Mouse (Mus musculus) heart, postnatal 0 days (tissue): ENCODE measurements around the gene Ccdc88b. TPM values are rescaled to one million over a fixed set of nuclear protein-coding genes. Genes with fewer than 3 reads are reported as not detected.

Experiments
- ATAC-seq: fragments of 200-750 bp; cut with Nextera tagmentation; 2 replicates; pipeline ENCODE4 v1.8.0; 2017; ENCODE audit warnings: low read depth, moderate number of reproducible peaks, moderate library complexity; ENCODE audit not compliant: insufficient read depth
- DNase-seq: peaks from one replicate; pipeline ENCODE4 v3.0.0-alpha.2; 2016; ENCODE audit warnings: low spot score
- H3K27ac ChIP-seq: fragments of 300-500 bp; sonication (generic); 2 replicates; pipeline ENCODE4 v1.5.1; 2014; ENCODE audit warnings: low read depth, mild to moderate bottlenecking
- H3K27me3 ChIP-seq: fragments of 300-500 bp; sonication (generic); 2 replicates; pipeline ENCODE4 v1.6.1; 2014; ENCODE audit warnings: low read length, mixed read lengths; ENCODE audit not compliant: control insufficient read depth, insufficient read depth
- H3K36me3 ChIP-seq: fragments of 300-500 bp; sonication (generic); replicated peaks from 2 replicates; pipeline ENCODE4 v1.6.1; 2014; ENCODE audit warnings: low read length, mixed read lengths; ENCODE audit not compliant: control insufficient read depth, insufficient read depth
- H3K4me1 ChIP-seq: fragments of 300-500 bp; sonication (generic); 2 replicates; pipeline ENCODE4 v1.6.1; 2014; ENCODE audit warnings: antibody characterized with exemption; ENCODE audit not compliant: control insufficient read depth, insufficient read depth
- H3K4me2 ChIP-seq: fragments of 300-500 bp; sonication (generic); 2 replicates; pipeline ENCODE4 v1.6.1; 2014; ENCODE audit warnings: low read depth, mild to moderate bottlenecking, low read length, moderate library complexity
- H3K4me3 ChIP-seq: fragments of 300-500 bp; sonication (generic); 2 replicates; pipeline ENCODE4 v1.5.1; 2014; ENCODE audit warnings: low read depth, low read length
- H3K9ac ChIP-seq: fragments of 300-500 bp; sonication (generic); replicated peaks from 2 replicates; pipeline ENCODE4 v1.6.1; 2014; ENCODE audit warnings: low read depth, low read length, mixed read lengths
- H3K9me3 ChIP-seq: fragments of 300-500 bp; sonication (generic); replicated peaks from 2 replicates; pipeline ENCODE4 v1.6.1; 2016; ENCODE audit warnings: low read length; ENCODE audit not compliant: control insufficient read depth
- CTCF ChIP-seq: IDR thresholded peaks from 2 replicates; pipeline ENCODE4 v1.5.1; 2016; ENCODE audit warnings: antibody characterized with exemption, control low read depth, low read depth
- EP300 ChIP-seq: IDR thresholded peaks from 2 replicates; pipeline ENCODE4 v1.6.1; 2016; ENCODE audit warnings: antibody characterized with exemption, low read depth
- WGBS: fragments of 180-500 bp; shearing (Covaris S2); extraction: QIAGEN DNeasy Blood & Tissue Kit; methylation state at CpG from one replicate; pipeline ENCODE4 v1.1.7; 2014; 5-methylcytosine and 5-hydroxymethylcytosine counted together
- polyA plus RNA-seq: library from polyadenylated mRNA; unstranded; fragments of >200 nt; fragmentation: Nextera tagmentation; extraction: Ambion mirVana; gene quantifications from 2 replicates; pipeline ENCODE4 v1.2.1, GENCODE M21; 2015
- total RNA-seq: library from RNA; depleted of rRNA; stranded (reverse); fragments of >200 nt; gene quantifications from 2 replicates; pipeline ENCODE4 v1.2.3, GENCODE M21; 2014; ENCODE audit warnings: low replicate concordance

The Ccdc88b gene
- total and polyA plus RNA-seq, 2 experiments from 2014 or later = 0.11 to 0.36 TPM

- H3K36me3 ChIP-seq = no peaks in the 10 kb centered on the region
- ATAC-seq (no peak), DNase-seq (no peak)
- no peak for TF ChIP-seq EP300
- no peak for TF ChIP-seq CTCF
- no peak overlapping the region for H3K27ac ChIP-seq
- H3K4me3 ChIP-seq = no peak overlapping the region
- H3K4me2 ChIP-seq = no peak overlapping the region
- no peaks in the 10 kb centered on the region for H3K9me3 ChIP-seq
- no peaks in the 10 kb centered on the region for H3K4me1 ChIP-seq
- no peak overlapping the region for H3K9ac ChIP-seq
- no peaks in the 10 kb centered on the region for H3K27me3 ChIP-seq
Measured at GRCm38 (mm10) chr19:6876799-6877198, 18.8 kb upstream of the Ccdc88b start.

GRCm38 (mm10) chr19:6875834-6876233, 17.8 kb upstream of the Ccdc88b start:
- no peak overlapping the region for H3K4me3 ChIP-seq
- no peak for TF ChIP-seq CTCF
- TF ChIP-seq EP300 = no peak
- ATAC-seq = no peak
- no peak overlapping the region for H3K4me2 ChIP-seq
- H3K4me1 ChIP-seq = no peaks in the 10 kb centered on the region
- WGBS = 78% methylated on average over 6 of the region's 6 CpGs
- H3K9me3 ChIP-seq = no peaks in the 10 kb centered on the region
- no peak overlapping the region for H3K9ac ChIP-seq
- H3K27ac ChIP-seq = no peak overlapping the region
- no peaks in the 10 kb centered on the region for H3K36me3 ChIP-seq
- DNase-seq = no peak
- no peaks in the 10 kb centered on the region for H3K27me3 ChIP-seq

GRCm38 (mm10) chr19:6874257-6874656, 16.2 kb upstream of the Ccdc88b start:
- no peak overlapping the region for H3K9ac ChIP-seq
- H3K36me3 ChIP-seq = no peaks in the 10 kb centered on the region
- no peak overlapping the region for H3K27ac ChIP-seq
- DNase-seq = no peak
- no peaks in the 10 kb centered on the region for H3K4me1 ChIP-seq
- H3K4me2 ChIP-seq = no peak overlapping the region
- TF ChIP-seq CTCF (no peak), EP300 (no peak)
- 76% methylated on average over 1 of the region's 1 CpGs for WGBS
- no peak for ATAC-seq
- no peaks in the 10 kb centered on the region for H3K27me3 ChIP-seq
- H3K9me3 ChIP-seq = no peaks in the 10 kb centered on the region
- no peak overlapping the region for H3K4me3 ChIP-seq

- DNase-seq (no peak), ATAC-seq (no peak)
- H3K36me3 ChIP-seq = no peaks in the 10 kb centered on the region
- H3K4me2 ChIP-seq = no peak overlapping the region
- no peak overlapping the region for H3K4me3 ChIP-seq
- WGBS = 64% methylated on average over 3 of the region's 3 CpGs
- no peaks in the 10 kb centered on the region for H3K4me1 ChIP-seq
- H3K27me3 ChIP-seq = no peaks in the 10 kb centered on the region
- no peak overlapping the region for H3K27ac ChIP-seq
- TF ChIP-seq CTCF (no peak), EP300 (no peak)
- H3K9ac ChIP-seq = no peak overlapping the region
- H3K9me3 ChIP-seq = no peaks in the 10 kb centered on the region
Measured at GRCm38 (mm10) chr19:6872701-6873100, 14.7 kb upstream of the Ccdc88b start.

GRCm38 (mm10) chr19:6871574-6872271, 13.7 kb upstream of the Ccdc88b start:
- ATAC-seq = peak; percentile 31
- WGBS = 59% methylated on average over 5 of the region's 5 CpGs
- no peak overlapping the region for H3K4me2 ChIP-seq
- no peaks in the 10 kb centered on the region for H3K9me3 ChIP-seq
- DNase-seq = peak; percentile 32
- no peak overlapping the region for H3K9ac ChIP-seq
- H3K4me3 ChIP-seq = no peak overlapping the region
- H3K27ac ChIP-seq = peak overlapping the region; percentile 54; the same call in 1 of the 2 replicates
- H3K36me3 ChIP-seq = no peaks in the 10 kb centered on the region
- no peaks in the 10 kb centered on the region for H3K4me1 ChIP-seq
- TF ChIP-seq CTCF (peak; percentile 60), EP300 (no peak)
- no peaks in the 10 kb centered on the region for H3K27me3 ChIP-seq

GRCm38 (mm10) chr19:6869355-6869754, 11.3 kb upstream of the Ccdc88b start:
- peak overlapping the region; percentile 55 for H3K4me2 ChIP-seq
- H3K9ac ChIP-seq = 0 out of 2 replicates have a peak overlapping the region, but pooled peaks have one; percentile 14
- no peak for TF ChIP-seq EP300
- no peak for TF ChIP-seq CTCF
- WGBS = 2% methylated on average over 5 of the region's 5 CpGs
- H3K36me3 ChIP-seq = no peaks in the 10 kb centered on the region
- H3K27ac ChIP-seq = peak overlapping the region; percentile 58
- no peaks in the 10 kb centered on the region for H3K4me1 ChIP-seq
- no peaks in the 10 kb centered on the region for H3K27me3 ChIP-seq
- H3K4me3 ChIP-seq = peak overlapping the region; percentile 42
- ATAC-seq (peak; percentile 68; the same call in 1 of the 2 replicates), DNase-seq (peak; percentile 56)
- no peaks in the 10 kb centered on the region for H3K9me3 ChIP-seq
